Mouse (Mus musculus) MEL (cell line): Measurements from ENCODE around the gene Flnb. TPM values are rescaled to one million over a fixed set of nuclear protein-coding genes. Genes with fewer than 3 reads are reported as not detected.

Experiments
- DNase-seq: peaks from one replicate; pipeline ENCODE4 v3.0.0; 2011; ENCODE audit warnings: low read depth, low spot score
- H3K27ac ChIP-seq: 2 replicates; pipeline ENCODE4 v1.5.1; 2012; ENCODE audit warnings: low read depth, mild to moderate bottlenecking, control low read depth, low read length, moderate library complexity; ENCODE audit not compliant: control insufficient read depth
- H3K27me3 ChIP-seq, 2 experiments: fragments of 150-350 bp in 1 of 2; sonication (generic) in 1 of 2; 2 replicates each; pipeline ENCODE4 v1.6.1; 2012; ENCODE audit warnings: low read length in 2 of 2, mild to moderate bottlenecking in 2 of 2, improper control_type of control experiment in 1 of 2, moderate library complexity in 1 of 2; ENCODE audit not compliant: insufficient read depth in 2 of 2, control insufficient read depth in 1 of 2
- H3K36me3 ChIP-seq, 2 experiments: 2 replicates each; pipeline ENCODE4 v1.6.1; 2012 to 2014; ENCODE audit warnings: low read length in 2 of 2, improper control_type of control experiment in 1 of 2, inconsistent platforms in 1 of 2, mild to moderate bottlenecking in 1 of 2; ENCODE audit not compliant: insufficient read depth in 2 of 2, control insufficient read depth in 1 of 2
- H3K4me1 ChIP-seq, 2 experiments: fragments of 150-350 bp in 1 of 2; sonication (generic) in 1 of 2; 2 replicates each; pipeline ENCODE4 v1.6.1; 2012; ENCODE audit warnings: low read length in 2 of 2, improper control_type of control experiment in 1 of 2, mild to moderate bottlenecking in 1 of 2; ENCODE audit not compliant: insufficient read depth in 2 of 2, control insufficient read depth in 1 of 2
- H3K4me3 ChIP-seq, 2 experiments: fragments of 150-350 bp in 1 of 2; sonication (generic) in 1 of 2; 2 replicates each; pipeline ENCODE4 v1.5.1; 2012; ENCODE audit warnings: low read depth in 2 of 2, low read length in 2 of 2, mild to moderate bottlenecking in 2 of 2, moderate library complexity in 2 of 2, control low read depth in 1 of 2, improper control_type of control experiment in 1 of 2; ENCODE audit not compliant: control insufficient read depth in 1 of 2, insufficient read depth in 1 of 2
- H3K79me2 ChIP-seq: 2 replicates; pipeline ENCODE4 v1.6.1; 2012; ENCODE audit warnings: mild to moderate bottlenecking, low read length, moderate library complexity; ENCODE audit not compliant: control insufficient read depth, poor library complexity, insufficient read depth
- H3K9ac ChIP-seq: 2 replicates; pipeline ENCODE4 v1.6.1; 2012; ENCODE audit warnings: low read depth, mild to moderate bottlenecking, control low read depth, low read length, moderate library complexity; ENCODE audit not compliant: control insufficient read depth, poor library complexity, severe bottlenecking
- H3K9me3 ChIP-seq: fragments of 150-350 bp; sonication (generic); replicated peaks from 2 replicates; pipeline ENCODE4 v1.6.1; 2012; ENCODE audit warnings: mild to moderate bottlenecking, low read length, improper control_type of control experiment, moderate library complexity; ENCODE audit not compliant: insufficient read depth
- CHD2 ChIP-seq: IDR thresholded peaks from 2 replicates; pipeline ENCODE4 v1.6.1; 2011; ENCODE audit warnings: low read length, improper control_type of control experiment
- GABPA ChIP-seq: IDR thresholded peaks from 2 replicates; pipeline ENCODE4 v1.6.1; 2012; ENCODE audit warnings: low read depth, mild to moderate bottlenecking, inconsistent platforms, low read length, improper control_type of control experiment, moderate library complexity
- MAZ ChIP-seq: IDR thresholded peaks from 2 replicates; pipeline ENCODE4 v1.6.1; 2012; ENCODE audit warnings: low read depth, mild to moderate bottlenecking, inconsistent platforms, low read length, improper control_type of control experiment
- MYC ChIP-seq: IDR thresholded peaks from 2 replicates; pipeline ENCODE4 v1.6.1; 2011; ENCODE audit warnings: low read depth, mild to moderate bottlenecking, low read length, improper control_type of control experiment, moderate library complexity
- POLR2AphosphoS2 ChIP-seq: IDR thresholded peaks from 2 replicates; pipeline ENCODE4 v1.6.1; 2011; ENCODE audit warnings: low read length, improper control_type of control experiment
- POLR2AphosphoS5 ChIP-seq: IDR thresholded peaks from 2 replicates; pipeline ENCODE4 v1.6.1; 2012; ENCODE audit warnings: low read depth, borderline replicate concordance, mild to moderate bottlenecking, inconsistent platforms, low read length, moderate library complexity, mixed read lengths
- RCOR1 ChIP-seq: IDR thresholded peaks from 2 replicates; pipeline ENCODE4 v1.6.1; 2012; ENCODE audit warnings: low read depth, mild to moderate bottlenecking, inconsistent platforms, low read length, improper control_type of control experiment
- UBTF ChIP-seq: IDR thresholded peaks from 2 replicates; pipeline ENCODE4 v1.6.1; 2012; ENCODE audit warnings: low read depth, mild to moderate bottlenecking, inconsistent platforms, low read length, improper control_type of control experiment, moderate library complexity, borderline replicate concordance; ENCODE audit not compliant: insufficient read depth
- ZNF384 ChIP-seq: IDR thresholded peaks from 2 replicates; pipeline ENCODE4 v1.6.1; 2012; ENCODE audit warnings: low read depth, mild to moderate bottlenecking, inconsistent platforms, low read length, improper control_type of control experiment
- polyA plus RNA-seq, 2 experiments: library from polyadenylated mRNA; stranded (reverse) in 1 of 2; unstranded in 1 of 2; fragments of >175 nt in 1 of 2; fragments of >200 nt in 1 of 2; gene quantifications; 2 replicates each; pipeline versions ENCODE4 v1.2.1 to v1.2.4; 2012; ENCODE audit warnings: low replicate concordance in 2 of 2, low read depth in 1 of 2; ENCODE audit not compliant: insufficient read length in 2 of 2, insufficient read depth in 1 of 2, missing spikeins in 1 of 2
- total RNA-seq: library from RNA; depleted of rRNA; stranded (reverse); fragments of 300-350 nt; gene quantifications from 2 replicates; pipeline ENCODE4 v1.2.3, GENCODE M21; 2012; rRNA removed

Gene Flnb
- total and polyA plus RNA-seq, 3 experiments, result 1.0 to 3.1 TPM; not detected in 1

GRCm38 (mm10) chr14:8000247-8000646, 182.5 kb downstream of the Flnb start:
- Histone ChIP-seq H3K79me2 (no peaks in the 10 kb centered on the region), H3K36me3 (no peaks in the 10 kb centered on the region), H3K27me3 (no peaks in the 10 kb centered on the region; a peak in 1 of 4 replicates), H3K27ac (no peak overlapping the region), H3K9ac (no peak overlapping the region), H3K4me1 (no peaks in the 10 kb centered on the region), H3K9me3 (no peaks in the 10 kb centered on the region), H3K4me3 (no peak overlapping the region)
- DNase-seq, result no peak
- TF ChIP-seq CHD2 (no peak), POLR2AphosphoS5 (no peak), MAZ (no peak), GABPA (no peak), ZNF384 (no peak), POLR2AphosphoS2 (no peak), RCOR1 (no peak), MYC (no peak), UBTF (no peak)

Other genes starting within 250 kb of the Flnb start
- not detected in 2 replicates for gene Gm3558, start 249.4 kb upstream of the Flnb start, total RNA-seq
- not detected for gene Gm3558, start 249.4 kb upstream of the Flnb start, polyA plus RNA-seq
- gene Gm10338, start 222.4 kb upstream of the Flnb start, total RNA-seq, result not detected in 2 replicates
- gene Gm10338, start 222.4 kb upstream of the Flnb start, polyA plus RNA-seq, result not detected
- gene Gm10128, start 174.0 kb upstream of the Flnb start, total RNA-seq, result not detected in 2 replicates
- gene Gm10128, start 174.0 kb upstream of the Flnb start, polyA plus RNA-seq, result not detected
- gene Gm26661, start 26.4 kb upstream of the Flnb start, total RNA-seq, result not detected in 2 replicates
- gene Gm26661, start 26.4 kb upstream of the Flnb start, polyA plus RNA-seq, result not detected
- not detected in 2 replicates for gene Gm45521, start 139.3 kb downstream of the Flnb start, total RNA-seq
- not detected for gene Gm45521, start 139.3 kb downstream of the Flnb start, polyA plus RNA-seq
- gene Dnase1l3, start 176.6 kb downstream of the Flnb start, total RNA-seq, result not detected in 2 replicates
- not detected for gene Dnase1l3, start 176.6 kb downstream of the Flnb start, polyA plus RNA-seq
- gene Abhd6, start 184.9 kb downstream of the Flnb start, total RNA-seq, result not detected in 2 replicates
- not detected for gene Abhd6, start 184.9 kb downstream of the Flnb start, polyA plus RNA-seq